Mouse (Mus musculus) E14TG2a.4 (cell line): ENCODE measurements at regions not wholly inside any gene's neighbourhood (a gene's known extent, or its start where the extent isn't known, plus 50 kb on each side); places are given as distances from the start of the nearest gene placed in this dataset.

Source experiments
- H3K27me3 ChIP-seq: 2 replicates; pipeline ENCODE4 v1.6.1; 2014; ENCODE audit warnings: low read length, control low read depth; ENCODE audit not compliant: insufficient read depth
- H3K36me3 ChIP-seq: 2 replicates; pipeline ENCODE4 v1.6.1; 2014; ENCODE audit warnings: low read length, control low read depth; ENCODE audit not compliant: insufficient read depth
- H3K4me1 ChIP-seq: replicated peaks from 2 replicates; pipeline ENCODE4 v1.6.1; 2014; ENCODE audit warnings: low read depth, low read length, control low read depth
- H3K4me3 ChIP-seq: replicated peaks from 2 replicates; pipeline ENCODE4 v1.5.1; 2014; ENCODE audit warnings: mild to moderate bottlenecking, low read length
- H3K9me3 ChIP-seq: 2 replicates; pipeline ENCODE4 v1.6.1; 2014; ENCODE audit warnings: low read length, control low read depth
- CTCF ChIP-seq: conservative IDR thresholded peaks from 2 replicates; pipeline ENCODE4 v1.5.1; 2014; ENCODE audit warnings: low read length
- NANOG ChIP-seq: IDR thresholded peaks from 2 replicates; pipeline ENCODE4 v1.6.1; 2014; ENCODE audit warnings: borderline replicate concordance, low read length, mixed read lengths
- POU5F1 ChIP-seq: IDR thresholded peaks from 2 replicates; pipeline ENCODE4 v1.6.1; 2014; ENCODE audit warnings: low read length, borderline replicate concordance

- H3K27me3 ChIP-seq, result no peaks in the 10 kb centered on the region
- TF ChIP-seq CTCF (no peak), POU5F1 (no peak), NANOG (no peak)
- no peaks in the 10 kb centered on the region for H3K36me3 ChIP-seq
- H3K4me1 ChIP-seq, result no peaks in the 10 kb centered on the region
- no peaks in the 10 kb centered on the region for H3K9me3 ChIP-seq
- no peak overlapping the region for H3K4me3 ChIP-seq
Measured at GRCm38 (mm10) chr4:81712378-81712777, 269.8 kb upstream of the Mpdz start.

GRCm38 (mm10) chr4:81695182-81695581, 252.6 kb upstream of the Mpdz start:
- Histone ChIP-seq H3K27me3 (no peaks in the 10 kb centered on the region), H3K36me3 (no peaks in the 10 kb centered on the region), H3K4me1 (no peaks in the 10 kb centered on the region), H3K9me3 (no peaks in the 10 kb centered on the region), H3K4me3 (no peak overlapping the region)
- TF ChIP-seq POU5F1 (no peak), CTCF (no peak), NANOG (no peak)

DNA sequence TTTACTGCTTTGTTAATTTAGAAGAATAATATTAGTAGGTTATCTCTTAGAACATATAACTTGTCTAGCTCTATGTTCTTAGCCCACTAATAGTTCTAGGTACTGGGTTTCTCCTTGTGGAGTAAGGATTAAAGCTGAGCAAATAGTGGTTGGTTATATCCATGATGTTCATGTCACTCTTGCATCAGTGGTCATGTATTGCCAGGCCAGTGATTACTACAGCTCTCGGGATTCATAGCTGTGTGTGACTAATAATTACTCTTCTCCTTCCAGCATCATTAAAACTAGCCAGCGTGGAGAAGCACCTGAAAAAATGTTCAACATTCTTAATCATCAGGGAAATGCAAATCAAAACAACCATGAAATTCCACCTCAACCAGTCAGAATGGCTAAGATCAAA, 234.6 kb upstream of the Mpdz start:
- H3K4me1 ChIP-seq, result no peaks in the 10 kb centered on the region
- H3K4me3 ChIP-seq, result no peak overlapping the region
- H3K27me3 ChIP-seq, result no peaks in the 10 kb centered on the region
- H3K9me3 ChIP-seq, result no peaks in the 10 kb centered on the region
- no peak for TF ChIP-seq POU5F1
- TF ChIP-seq CTCF, result no peak
- no peak for TF ChIP-seq NANOG
- H3K36me3 ChIP-seq, result no peaks in the 10 kb centered on the region

DNA sequence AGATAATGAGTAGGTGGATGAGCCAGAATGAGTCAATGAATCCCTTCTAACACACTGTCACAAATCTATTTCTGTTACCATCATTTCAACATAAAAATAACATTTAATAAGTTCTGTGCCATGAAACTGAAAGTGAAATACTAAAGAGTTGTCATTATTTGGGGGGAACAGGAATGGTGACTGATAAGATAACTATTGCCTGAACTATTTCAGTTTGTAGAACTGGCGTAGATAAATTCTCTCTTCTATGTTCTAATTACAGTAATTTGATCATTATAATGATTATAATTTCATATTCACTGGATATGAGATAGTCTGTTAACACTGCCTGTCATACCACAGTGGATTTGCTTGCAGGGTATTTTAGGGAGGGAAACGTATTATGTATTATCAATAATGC, 232.3 kb upstream of the Mpdz start:
- TF ChIP-seq CTCF (no peak), NANOG (no peak), POU5F1 (no peak)
- no peaks in the 10 kb centered on the region for H3K36me3 ChIP-seq
- no peaks in the 10 kb centered on the region for H3K27me3 ChIP-seq
- H3K9me3 ChIP-seq, result no peaks in the 10 kb centered on the region
- no peaks in the 10 kb centered on the region for H3K4me1 ChIP-seq
- H3K4me3 ChIP-seq, result no peak overlapping the region

GRCm38 (mm10) chr4:81673398-81674265, 231.0 kb upstream of the Mpdz start:
- TF ChIP-seq POU5F1 (no peak), NANOG (no peak), CTCF (no peak)
- Histone ChIP-seq H3K9me3 (no peaks in the 10 kb centered on the region), H3K4me1 (peaks cover 10% of the 10 kb centered on the region), H3K4me3 (no peak overlapping the region), H3K36me3 (no peaks in the 10 kb centered on the region), H3K27me3 (no peaks in the 10 kb centered on the region)

DNA sequence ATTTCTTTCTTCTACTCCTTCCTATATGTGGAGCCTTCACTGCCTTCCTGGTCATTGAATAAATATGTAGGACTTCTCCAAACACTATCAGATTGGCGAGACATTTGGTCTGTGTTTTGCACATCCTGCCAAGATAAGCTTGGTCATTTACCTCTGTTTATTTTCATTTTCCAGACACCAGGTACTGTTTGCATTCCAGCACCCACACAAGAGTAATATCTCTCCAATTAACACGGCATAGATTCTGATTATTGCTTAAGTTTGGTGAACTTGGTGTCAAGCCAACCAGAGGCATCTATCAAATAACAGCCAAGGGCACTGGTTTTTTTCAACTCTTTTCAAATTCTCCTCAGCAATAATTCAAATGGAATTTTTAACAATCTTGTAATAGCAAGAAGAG, 229.4 kb upstream of the Mpdz start:
- TF ChIP-seq CTCF, result no peak
- no peak for TF ChIP-seq POU5F1
- TF ChIP-seq NANOG, result no peak
- no peak overlapping the region for H3K4me3 ChIP-seq

GRCm38 (mm10) chr4:81669181-81669580, 226.6 kb upstream of the Mpdz start:
- Histone ChIP-seq H3K4me3 (no peak overlapping the region), H3K4me1 (peaks cover 15% of the 10 kb centered on the region), H3K27me3 (no peaks in the 10 kb centered on the region), H3K36me3 (no peaks in the 10 kb centered on the region), H3K9me3 (no peaks in the 10 kb centered on the region)
- TF ChIP-seq NANOG, result no peak
- TF ChIP-seq CTCF, result no peak
- no peak for TF ChIP-seq POU5F1

More for the DNA sequence above, 229.4 kb upstream of the Mpdz start:
- H3K27me3 ChIP-seq, result no peaks in the 10 kb centered on the region
- peaks cover 15% of the 10 kb centered on the region for H3K4me1 ChIP-seq
- H3K36me3 ChIP-seq, result no peaks in the 10 kb centered on the region
- no peaks in the 10 kb centered on the region for H3K9me3 ChIP-seq

- Histone ChIP-seq H3K36me3 (no peaks in the 10 kb centered on the region), H3K27me3 (no peaks in the 10 kb centered on the region), H3K9me3 (no peaks in the 10 kb centered on the region; the same call in 1 of the 2 replicates), H3K4me3 (no peak overlapping the region), H3K4me1 (no peaks in the 10 kb centered on the region)
- TF ChIP-seq NANOG (no peak), POU5F1 (no peak), CTCF (no peak)
Measured at GRCm38 (mm10) chr4:81661096-81661495, 218.5 kb upstream of the Mpdz start.

- Histone ChIP-seq H3K27me3 (no peaks in the 10 kb centered on the region), H3K4me3 (no peak overlapping the region), H3K9me3 (no peaks in the 10 kb centered on the region), H3K36me3 (no peaks in the 10 kb centered on the region), H3K4me1 (peaks cover 11% of the 10 kb centered on the region)
- TF ChIP-seq CTCF (no peak), POU5F1 (no peak; the same call in 1 of the 2 replicates), NANOG (no peak; the same call in 1 of the 2 replicates)
Measured at GRCm38 (mm10) chr4:81628496-81628828, 185.8 kb upstream of the Mpdz start.
